Mouse (Mus musculus) small intestine, adult 2 months (tissue): ENCODE results near the gene Cbln3. TPM values are rescaled to one million over a fixed set of nuclear protein-coding genes. Genes with fewer than 3 reads are reported as not detected.

ENCODE experiments used
- H3K27ac ChIP-seq: fragments of 200-500 bp; 2 replicates; pipeline ENCODE4 v1.5.1; 2012; ENCODE audit warnings: low read depth, low read length, control low read depth, inconsistent platforms; ENCODE audit not compliant: insufficient read depth
- H3K27me3 ChIP-seq: fragments of 200-500 bp; 2 replicates; pipeline ENCODE4 v1.6.1; 2012; ENCODE audit warnings: mild to moderate bottlenecking, moderate library complexity, low read length, inconsistent platforms; ENCODE audit not compliant: control insufficient read depth, insufficient read depth
- H3K36me3 ChIP-seq: fragments of 200-500 bp; 2 replicates; pipeline ENCODE4 v1.6.1; 2012; ENCODE audit warnings: mild to moderate bottlenecking, low read length, control low read depth, inconsistent platforms; ENCODE audit not compliant: control insufficient read depth, insufficient read depth
- H3K4me1 ChIP-seq: fragments of 200-500 bp; 2 replicates; pipeline ENCODE4 v1.6.1; 2012; ENCODE audit warnings: low read length, inconsistent platforms, mixed read lengths; ENCODE audit not compliant: control insufficient read depth, insufficient read depth, insufficient read length
- H3K4me3 ChIP-seq: fragments of 200-500 bp; 2 replicates; pipeline ENCODE4 v1.5.1; 2012; ENCODE audit warnings: low read depth, mild to moderate bottlenecking, control low read depth, inconsistent platforms, low read length, moderate library complexity
- CTCF ChIP-seq: fragments of 200-500 bp; IDR thresholded peaks from 2 replicates; pipeline ENCODE4 v1.5.1; 2012; ENCODE audit warnings: low read depth, mild to moderate bottlenecking, control low read depth, inconsistent platforms, low read length, moderate library complexity, mixed read lengths; ENCODE audit not compliant: insufficient replicate concordance, insufficient read length; ENCODE audit errors: extremely low read depth
- POLR2A ChIP-seq: fragments of 200-500 bp; IDR thresholded peaks from 2 replicates; pipeline ENCODE4 v1.6.1; 2012; ENCODE audit warnings: low read depth, mild to moderate bottlenecking, control low read depth, inconsistent platforms, low read length, moderate library complexity
- WGBS: fragments of 180-500 bp; shearing (Covaris S2); methylation state at CpG from one replicate; pipeline ENCODE4 v1.1.7; 2018; 5-methylcytosine and 5-hydroxymethylcytosine counted together
- polyA plus RNA-seq: library from polyadenylated mRNA; depleted of rRNA; stranded (reverse); fragments of >200 nt; gene quantifications from 2 replicates; pipeline ENCODE4 v1.2.3, GENCODE M21; 2012; rRNA removed

Cbln3 gene
- polyA plus RNA-seq: 0.56 and 0.61 TPM in 2 replicates

DNA sequence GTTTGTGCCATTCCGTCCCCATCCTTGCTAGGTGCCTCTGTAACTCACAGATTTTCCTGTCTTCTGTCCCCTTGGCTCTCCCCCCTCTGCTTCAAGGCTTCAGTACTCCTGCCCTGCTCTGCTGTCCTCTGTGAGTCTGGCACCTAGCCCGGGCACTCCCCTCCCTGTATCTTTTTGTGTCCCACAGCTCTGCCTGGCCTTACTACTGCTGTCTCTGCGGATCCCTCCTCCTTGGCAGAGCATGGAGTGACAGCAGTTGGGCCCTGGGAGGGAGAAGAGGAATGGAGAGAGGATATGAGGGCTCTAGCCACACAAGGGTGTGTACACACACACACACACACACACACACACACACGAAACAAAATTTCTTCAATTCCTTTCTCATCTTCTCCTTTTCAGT is at the start of gene Cbln3:
TSS of gene Cbln3 (minus strand) at position 227 of the 400 bp plus-strand sequence.
- Histone ChIP-seq H3K27ac (peak within 1 kb of the TSS; percentile 82), H3K4me1 (peaks cover 41% of the 10 kb centered on the region), H3K4me3 (peak within 1 kb of the TSS; percentile 92), H3K36me3 (peaks cover 25% of the 10 kb centered on the region), H3K27me3 (no peaks in the 10 kb centered on the region)
- WGBS: 28% methylated on average over 4 of the region's 4 CpGs
- TF ChIP-seq POLR2A (no peak), CTCF (no peak)

DNA sequence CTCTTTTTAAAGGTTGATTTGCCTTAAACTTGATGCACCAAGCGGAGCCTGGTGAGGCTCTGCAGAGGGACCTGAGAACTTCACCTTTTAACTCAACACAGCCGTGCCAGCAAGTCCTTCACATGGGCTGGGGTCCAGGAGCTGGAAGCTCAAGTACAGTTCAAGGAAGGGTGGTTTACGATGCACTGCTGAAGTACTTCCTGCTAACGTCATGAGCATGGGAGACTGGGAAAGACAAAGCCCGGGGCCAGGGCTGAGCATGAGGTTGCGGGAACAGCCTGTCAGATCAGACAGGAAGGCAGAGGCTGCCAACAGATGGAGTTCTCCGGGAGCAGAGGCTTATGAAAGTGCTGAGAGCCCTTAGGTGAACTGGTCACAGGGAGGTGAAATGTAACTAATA is 49.4 kb upstream of the Cbln3 start:
- no peak overlapping the region for H3K27ac ChIP-seq
- H3K36me3 ChIP-seq: no peaks in the 10 kb centered on the region
- H3K4me3 ChIP-seq: no peak overlapping the region
- H3K27me3 ChIP-seq: no peaks in the 10 kb centered on the region
- no peaks in the 10 kb centered on the region for H3K4me1 ChIP-seq
- 17% methylated on average over 7 of the region's 7 CpGs for WGBS
- TF ChIP-seq POLR2A (no peak), CTCF (no peak)

DNA sequence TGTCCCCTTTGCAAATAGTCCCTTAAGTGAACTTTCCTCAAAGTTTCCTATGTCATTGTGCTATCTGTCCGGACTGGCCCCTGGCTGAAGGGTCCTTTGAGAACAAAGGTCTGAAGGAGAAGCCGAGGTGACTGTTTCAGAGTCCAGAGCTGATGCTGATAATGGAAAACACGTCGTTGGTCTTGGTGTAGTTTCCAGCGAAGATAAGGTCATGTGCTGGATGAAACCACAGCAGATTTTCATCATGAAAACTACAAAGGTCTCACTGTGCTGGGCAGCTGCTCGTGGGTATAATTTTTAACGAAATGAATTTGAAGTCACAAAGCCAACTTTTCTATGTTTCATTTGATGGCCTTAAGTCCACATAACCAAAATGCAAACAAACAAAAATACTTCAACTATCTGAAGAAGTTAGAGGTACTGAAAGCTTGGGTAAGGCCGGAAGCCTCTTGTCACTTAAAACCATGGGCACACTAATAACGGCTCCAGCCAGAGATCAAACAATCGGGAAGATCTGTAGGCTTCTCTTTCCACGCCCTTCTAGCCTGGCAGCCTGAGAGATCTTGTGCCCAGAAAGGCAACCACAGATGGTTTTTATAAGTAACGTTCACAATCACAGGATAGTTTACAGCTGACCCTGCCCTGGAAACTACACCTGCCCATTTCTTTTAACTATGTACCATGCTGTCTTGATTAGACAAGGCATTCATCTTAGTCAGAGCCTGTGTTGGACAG is 45.2 kb upstream of the Cbln3 start:
- Histone ChIP-seq H3K27me3 (no peaks in the 10 kb centered on the region), H3K4me1 (no peaks in the 10 kb centered on the region), H3K27ac (no peak overlapping the region), H3K4me3 (no peak overlapping the region), H3K36me3 (no peaks in the 10 kb centered on the region)
- no peak for TF ChIP-seq CTCF
- TF ChIP-seq POLR2A: no peak
- WGBS: 39% methylated on average over 12 of the region's 12 CpGs

DNA sequence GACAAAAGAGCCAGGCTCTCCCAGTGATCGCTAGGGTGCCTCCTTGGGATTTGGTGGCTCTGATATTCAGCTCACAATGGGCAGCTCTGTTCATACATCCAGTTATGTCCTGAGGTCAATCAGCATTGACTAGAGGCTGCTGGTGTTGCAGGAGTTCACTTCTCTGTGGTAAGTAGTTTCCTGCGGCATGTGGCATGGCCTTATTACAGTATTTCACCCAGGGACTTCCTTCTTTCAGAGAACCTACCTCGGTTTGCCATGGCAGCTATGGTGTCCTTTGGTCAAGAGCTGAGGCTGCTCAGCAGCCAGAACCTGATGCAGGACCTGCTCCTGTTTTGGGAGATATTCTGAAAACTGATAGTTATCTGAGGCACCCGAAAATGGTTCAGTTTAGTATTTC is 42.7 kb upstream of the Cbln3 start:
- Histone ChIP-seq H3K4me1 (no peaks in the 10 kb centered on the region), H3K36me3 (no peaks in the 10 kb centered on the region), H3K27ac (no peak overlapping the region), H3K4me3 (no peak overlapping the region), H3K27me3 (no peaks in the 10 kb centered on the region)
- WGBS: 74% methylated on average over 4 of the region's 4 CpGs
- TF ChIP-seq CTCF: no peak
- no peak for TF ChIP-seq POLR2A

DNA sequence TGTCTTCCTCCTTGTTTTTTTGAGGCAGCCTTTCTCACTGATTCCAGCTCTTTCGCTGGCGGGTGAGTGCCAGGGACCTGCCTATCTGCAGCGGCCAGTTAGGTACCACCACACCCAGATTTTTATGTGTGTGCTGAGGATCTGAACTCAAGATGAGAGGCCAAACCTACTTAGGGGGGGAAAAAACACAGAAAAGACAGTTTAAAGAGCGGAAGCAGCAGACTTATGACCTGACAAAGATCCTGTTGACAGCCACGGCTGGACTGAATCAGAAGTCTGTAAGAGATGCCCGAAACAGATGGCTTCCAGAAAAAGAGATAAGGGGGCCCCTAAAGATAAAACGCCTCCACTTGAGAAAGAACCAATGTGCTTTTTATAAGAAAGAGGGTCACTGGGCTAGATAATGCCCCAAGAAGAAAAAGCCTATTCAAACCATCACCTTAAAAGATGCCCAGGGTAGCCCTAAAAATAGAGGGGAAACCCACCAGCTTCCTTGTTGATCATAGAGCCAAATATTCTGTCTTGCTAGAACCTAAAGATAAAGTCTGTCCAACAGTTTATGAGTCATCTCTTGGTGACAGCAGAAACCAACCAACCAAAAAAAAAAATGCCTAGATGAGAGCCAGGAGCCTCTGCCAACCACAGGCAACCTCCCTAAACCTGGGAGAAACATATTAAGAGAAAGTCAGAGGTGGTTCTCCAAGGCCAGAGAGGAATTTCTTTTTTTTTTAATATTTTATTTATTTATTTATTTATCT is 38.5 kb upstream of the Cbln3 start:
- H3K27ac ChIP-seq: no peak overlapping the region
- TF ChIP-seq CTCF (no peak), POLR2A (no peak)
- no peak overlapping the region for H3K4me3 ChIP-seq
- H3K36me3 ChIP-seq: no peaks in the 10 kb centered on the region
- WGBS: 26% methylated on average over 7 of the region's 7 CpGs
- no peaks in the 10 kb centered on the region for H3K4me1 ChIP-seq
- no peaks in the 10 kb centered on the region for H3K27me3 ChIP-seq

DNA sequence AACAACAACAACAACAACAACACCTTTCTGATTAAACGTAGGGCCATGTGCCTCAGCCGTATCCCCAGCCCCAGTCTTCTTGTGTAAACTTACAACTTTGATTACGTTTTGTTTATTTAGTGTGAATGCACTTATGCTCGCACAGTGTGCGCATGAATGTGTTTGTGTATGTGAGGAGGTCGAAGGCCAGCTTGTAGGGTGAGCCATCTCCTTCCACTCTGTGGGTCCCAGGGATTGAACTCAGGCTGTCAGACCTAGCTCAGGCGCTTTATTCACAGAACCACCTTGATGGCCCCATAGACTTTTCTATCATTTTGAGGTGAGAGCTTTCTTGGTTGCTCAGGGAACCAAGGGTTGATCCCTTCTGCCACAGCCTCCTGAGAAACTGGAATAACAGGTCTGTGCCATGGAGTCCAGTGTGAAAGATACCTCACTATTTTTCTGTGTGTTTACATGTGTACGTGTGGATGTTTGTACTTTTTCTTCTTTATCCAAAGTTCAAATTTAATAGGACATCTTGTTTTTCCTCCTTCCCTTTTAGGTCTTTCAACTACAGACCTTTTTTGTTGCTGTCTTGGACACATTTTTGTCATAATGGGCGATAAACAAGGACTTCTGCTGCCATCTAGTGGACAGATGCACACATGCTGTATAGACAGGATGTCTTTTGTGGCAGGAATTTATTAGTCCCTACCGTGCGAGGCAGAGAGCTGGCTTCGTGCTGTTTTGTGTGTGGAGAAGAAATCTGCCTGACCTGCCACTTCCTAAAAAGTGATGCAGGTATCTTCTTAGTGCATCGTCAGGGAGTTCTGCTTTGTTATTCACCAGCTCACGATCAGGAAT is 34.3 kb upstream of the Cbln3 start:
- Histone ChIP-seq H3K4me1 (no peaks in the 10 kb centered on the region), H3K27me3 (no peaks in the 10 kb centered on the region), H3K4me3 (no peak overlapping the region), H3K27ac (no peak overlapping the region), H3K36me3 (no peaks in the 10 kb centered on the region)
- TF ChIP-seq CTCF (peak; percentile 1; the same call in 1 of the 2 replicates), POLR2A (no peak)
- WGBS: 18% methylated on average over 14 of the region's 14 CpGs

DNA sequence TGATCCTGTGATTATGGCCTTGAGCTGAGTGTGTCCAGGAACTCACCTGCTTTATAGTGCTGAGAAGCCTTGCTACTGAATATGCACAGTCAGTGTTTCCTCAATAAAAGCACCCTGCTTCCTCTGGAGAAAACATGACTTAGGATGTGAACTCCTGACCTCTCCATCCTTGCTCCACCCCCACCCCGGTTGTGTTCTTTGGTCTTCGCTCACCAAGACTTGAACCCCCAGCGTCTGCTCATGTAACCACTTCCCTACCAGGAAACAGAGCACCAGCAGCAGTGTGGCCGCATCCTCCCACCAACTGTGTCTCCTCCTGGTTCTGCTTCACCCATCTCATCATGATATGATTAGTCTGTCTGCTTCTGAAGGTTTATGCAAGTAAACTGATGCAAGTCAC is 29.2 kb upstream of the Cbln3 start:
- TF ChIP-seq POLR2A (no peak), CTCF (no peak)
- WGBS: 47% methylated on average over 4 of the region's 4 CpGs
- no peaks in the 10 kb centered on the region for H3K36me3 ChIP-seq
- no peaks in the 10 kb centered on the region for H3K27me3 ChIP-seq
- no peak overlapping the region for H3K27ac ChIP-seq
- H3K4me1 ChIP-seq: no peaks in the 10 kb centered on the region
- no peak overlapping the region for H3K4me3 ChIP-seq
